10 mouse cellular contexts compared by ENCODE assay signal in the genomic region with DNA sequence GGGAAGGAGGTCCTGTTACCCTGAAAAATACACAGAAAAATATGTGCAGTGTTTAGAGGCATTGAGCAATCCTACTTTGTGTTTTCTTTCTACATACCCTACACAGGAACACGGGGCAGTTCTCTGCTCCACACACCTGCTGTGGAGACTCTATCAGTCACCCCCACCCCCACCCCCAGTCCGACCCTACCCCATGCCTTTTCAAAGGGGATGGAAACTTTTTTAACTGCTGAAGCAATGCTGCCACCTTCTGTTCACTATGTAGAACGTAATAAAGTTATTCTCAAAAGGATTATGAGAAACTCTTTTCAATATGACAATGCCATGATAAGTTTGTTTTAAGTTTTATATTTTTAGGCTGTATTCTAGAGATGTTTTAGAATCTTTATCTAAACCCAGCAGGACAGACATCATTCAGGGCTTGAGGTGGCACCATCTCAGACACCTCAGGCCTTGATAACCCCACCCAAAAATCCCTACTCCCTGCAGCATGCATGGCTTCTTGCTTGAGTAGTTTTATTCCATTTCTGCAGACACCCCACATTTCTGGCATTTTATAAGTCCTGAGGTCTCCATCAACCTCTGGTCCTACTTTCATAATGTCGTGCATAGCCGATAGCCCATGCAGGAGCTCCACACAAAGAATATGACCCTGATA. TPM values are rescaled to one million over a fixed set of nuclear protein-coding genes. Genes with fewer than 3 reads are reported as not detected.
A peak's percentile ranks its signal among the peaks of the same experiment; 100 is the strongest.
DNase-seq lines count a peak whose midpoint lies in the region; ATAC-seq and TF ChIP-seq lines count a peak whose summit lies in the region.
"Had no signal": no experiment of that assay in that cellular context is flagged by ENCODE, and none has a peak within 500 bp of the region (broad histone marks: within the 10 kb centered on the region; RNA-seq: fewer than 3 reads in every experiment).

No protein-coding gene starts in this region.

- DNase-seq in heart, adult 2 months: no peak
- DNase-seq in thymus, postnatal 4 days: peak; percentile 10
- no peak for DNase-seq in thymus, postnatal 36 days
- peak; percentile 33 for DNase-seq in limb, embryonic 10.5 days (ENCODE audit: low spot score)
- DNase-seq in urinary bladder, postnatal 14 days (ENCODE audit: low spot score): no peak
- no peak for DNase-seq in cerebellum, postnatal 36 days
- no peak for DNase-seq in urinary bladder, postnatal 4 days (ENCODE audit: low spot score in 2 of 2)
- DNase-seq: cerebellum, adult 11 months had no signal

- intact Hi-C loops in heart, adult 2 months (cut with DNase I): loop anchor here (5.0 to 10.0 kb wide), 3 partner anchors 163 to 695 kb away; no protein-coding TSS in a partner anchor

- WGBS in heart, adult 2 months: 32% methylated on average over 5 of the region's 5 CpGs
- 30% methylated on average over 5 of the region's 5 CpGs for WGBS in heart, embryonic 11.5 days (ENCODE audit: insufficient replicate concordance)
- 34% methylated on average over 5 of the region's 5 CpGs for WGBS in limb, embryonic 10.5 days

- TF ChIP-seq POLR2A in heart, adult 2 months (IDR thresholded peaks at IDR 0.05; ENCODE audit: insufficient read depth, low read depth, low read length): no peak

- H3K9ac ChIP-seq in heart, adult 2 months (ENCODE audit: low read depth, low read length): no peak overlapping the region
- H3K9ac ChIP-seq in heart, embryonic 11.5 days (ENCODE audit: low read depth, low read length): no peak overlapping the region

- TF ChIP-seq CTCF in heart, adult 2 months (IDR thresholded peaks at IDR 0.05): peak; percentile 63

- H3K27me3 ChIP-seq in heart, adult 2 months (ENCODE audit: control insufficient read depth, insufficient read depth, low read length): no peaks in the 10 kb centered on the region
- H3K27me3 ChIP-seq in heart, embryonic 11.5 days (ENCODE audit: control insufficient read depth, insufficient read depth, low read length): no peaks in the 10 kb centered on the region
- H3K27me3 ChIP-seq in limb, embryonic 10.5 days (ENCODE audit: low read depth, poor library complexity, severe bottlenecking): no peaks in the 10 kb centered on the region

- ATAC-seq in heart, embryonic 11.5 days (replicated peaks; ENCODE audit: insufficient number of reproducible peaks, low FRiP score, low TSS enrichment): no peak

- H3K9me3 ChIP-seq in heart, embryonic 11.5 days (replicated peaks; ENCODE audit: control insufficient read depth, low read length): no peaks in the 10 kb centered on the region
- H3K9me3 ChIP-seq in limb, embryonic 10.5 days (replicated peaks): no peaks in the 10 kb centered on the region
- H3K9me3 ChIP-seq: heart, embryonic 10.5 days had no signal

- TF ChIP-seq EP300 in heart, adult 2 months (IDR thresholded peaks at IDR 0.05; ENCODE audit: insufficient read depth, low read depth, low read length): no peak

- H3K36me3 ChIP-seq in heart, adult 2 months (ENCODE audit: control insufficient read depth, insufficient read depth, low read length): no peaks in the 10 kb centered on the region; the same call in 1 of the 2 replicates
- 0 out of 2 replicates have a peak, but pooled peaks cover 2% of the 10 kb centered on the region for H3K36me3 ChIP-seq in heart, embryonic 11.5 days (ENCODE audit: control insufficient read depth, insufficient read depth, low read length)
- peaks cover 13% of the 10 kb centered on the region for H3K36me3 ChIP-seq in limb, embryonic 10.5 days
- H3K36me3 ChIP-seq: heart, embryonic 10.5 days had no signal

- no peak overlapping the region for H3K27ac ChIP-seq in heart, adult 2 months
- H3K27ac ChIP-seq in heart, embryonic 11.5 days (ENCODE audit: low read depth, low read length): no peak overlapping the region
- no peak overlapping the region for H3K27ac ChIP-seq in limb, embryonic 10.5 days
- H3K27ac ChIP-seq: heart, embryonic 10.5 days had no signal

- H3K4me3 ChIP-seq in heart, adult 2 months: no peak overlapping the region
- no peak overlapping the region for H3K4me3 ChIP-seq in heart, embryonic 11.5 days (ENCODE audit: low read depth, low read length)
- no peak overlapping the region for H3K4me3 ChIP-seq in limb, embryonic 10.5 days
- H3K4me3 ChIP-seq: heart, embryonic 10.5 days had no signal

- no peaks in the 10 kb centered on the region for H3K79me2 ChIP-seq in heart, adult 2 months (replicated peaks; ENCODE audit: control insufficient read depth, insufficient read depth, low read length)

- no peaks in the 10 kb centered on the region for H3K4me1 ChIP-seq in heart, adult 2 months (ENCODE audit: control insufficient read depth, insufficient read depth, low read length)
- H3K4me1 ChIP-seq in heart, embryonic 11.5 days (ENCODE audit: control insufficient read depth, insufficient read depth, low read length): no peaks in the 10 kb centered on the region
- H3K4me1 ChIP-seq in limb, embryonic 10.5 days: peaks cover 3% of the 10 kb centered on the region; the same call in 1 of the 2 replicates
- H3K4me1 ChIP-seq: heart, embryonic 10.5 days had no signal

- no peak overlapping the region for H3K4me2 ChIP-seq in heart, embryonic 11.5 days

RNA-seq across cellular contexts. Expression of gene Rps12, which starts 9.7 kb away (rescaled TPM):
- total RNA-seq in heart, adult 2 months (2021): 100 to 1,000 TPM; 189 to 223 TPM
- 457 and 603 TPM in 2 replicates for polyA plus RNA-seq in heart, adult 2 months (2012; rRNA removed)
- 114 TPM in 2 replicates for polyA plus RNA-seq in heart, embryonic 11.5 days (2014; fragmentation: Nextera tagmentation; extraction: Ambion mirVana)
- polyA plus RNA-seq in limb, embryonic 10.5 days (2016; fragmentation: Nextera tagmentation; extraction: Ambion mirVana): 146 and 189 TPM in 2 replicates

RNA-seq across cellular contexts. Expression of gene Slc18b1, which starts 19.4 kb away (rescaled TPM):
- 1 to 10 TPM; 7.6 to 9.2 TPM for total RNA-seq in heart, adult 2 months (2021)
- polyA plus RNA-seq in heart, adult 2 months (2012; rRNA removed): 5.8 and 9.3 TPM in 2 replicates
- polyA plus RNA-seq in heart, embryonic 11.5 days (2014; fragmentation: Nextera tagmentation; extraction: Ambion mirVana): 8.1 and 9.3 TPM in 2 replicates
- 10.3 and 13.8 TPM in 2 replicates for polyA plus RNA-seq in limb, embryonic 10.5 days (2016; fragmentation: Nextera tagmentation; extraction: Ambion mirVana)

Comparison
In these comparisons a context has a peak if more than half of its experiments do, and no peak if none do; other contexts are left out.
1. DNase-seq: peak in thymus, postnatal 4 days (single experiment) and limb, embryonic 10.5 days (single experiment); none in heart, adult 2 months (0 of 2), thymus, postnatal 36 days (0 of 2), urinary bladder, postnatal 14 days (single experiment), cerebellum, postnatal 36 days (0 of 2) and urinary bladder, postnatal 4 days (0 of 2).